Mouse (Mus musculus): ENCODE data around the gene Zfyve21. TPM values are rescaled to one million over a fixed set of nuclear protein-coding genes. Genes with fewer than 3 reads are reported as not detected.

Zfyve21 gene
- polyA plus RNA-seq, 1 experiment from 2014 or later: 113 TPM

DNA sequence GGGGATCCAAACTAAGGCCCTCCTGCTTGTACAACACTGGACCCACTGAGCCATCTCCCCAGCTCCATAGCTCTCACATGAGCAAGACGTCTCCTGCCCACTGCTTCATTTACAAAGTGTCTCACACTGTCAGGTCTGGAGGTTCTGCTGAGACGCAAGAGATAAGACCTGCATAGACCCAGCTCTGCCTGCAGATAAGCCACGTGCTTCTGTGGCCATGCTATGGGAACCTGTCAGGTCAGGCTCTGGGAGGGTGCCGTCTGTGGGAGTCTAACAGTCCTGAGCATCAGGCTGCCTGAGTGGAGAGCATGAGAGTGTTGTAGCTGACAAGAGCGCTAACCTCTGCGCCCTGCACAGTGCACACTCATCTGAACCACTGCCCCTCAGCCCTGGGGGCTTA is 27.0 kb upstream of the Zfyve21 start:
- no peaks in the 10 kb centered on the region for H3K4me1 ChIP-seq
- H3K36me3 ChIP-seq: peaks cover 93% of the 10 kb centered on the region
- H3K27ac ChIP-seq: no peak overlapping the region
- H3K9me3 ChIP-seq: no peaks in the 10 kb centered on the region
- no peak for ATAC-seq (ENCODE audit: borderline replicate concordance, extremely low read depth, low FRiP score, low TSS enrichment)
- no peak overlapping the region for H3K9ac ChIP-seq
- no peaks in the 10 kb centered on the region for H3K27me3 ChIP-seq
- no peak overlapping the region for H3K4me2 ChIP-seq
- H3K4me3 ChIP-seq: no peak overlapping the region
- 73% methylated on average over 6 of the region's 6 CpGs for WGBS

DNA sequence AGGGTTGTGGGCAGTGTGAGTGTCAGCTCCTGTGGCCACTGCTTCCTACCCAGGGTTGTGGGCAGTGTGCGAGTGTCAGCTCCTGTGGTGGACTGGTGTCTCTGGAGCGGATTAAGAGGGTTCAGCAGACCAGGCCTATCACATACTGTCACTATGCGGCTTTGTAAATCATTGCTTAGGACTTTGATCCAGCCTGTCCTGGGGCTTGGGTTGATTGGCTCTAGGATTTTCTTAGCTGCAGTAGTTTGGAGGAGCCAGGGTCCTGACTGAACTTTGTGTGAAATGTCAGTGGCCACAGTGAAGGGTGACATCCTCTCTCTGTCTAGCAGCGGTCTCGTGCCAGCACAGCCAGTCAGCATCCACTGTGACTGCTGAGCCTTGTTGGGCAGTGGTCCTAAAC is 23.9 kb upstream of the Zfyve21 start:
- no peaks in the 10 kb centered on the region for H3K9me3 ChIP-seq
- no peak for ATAC-seq (ENCODE audit: borderline replicate concordance, extremely low read depth, low FRiP score, low TSS enrichment)
- H3K27ac ChIP-seq: no peak overlapping the region
- WGBS: 93% methylated on average over 5 of the region's 5 CpGs
- no peak overlapping the region for H3K4me3 ChIP-seq
- H3K36me3 ChIP-seq: peaks cover 94% of the 10 kb centered on the region
- no peak overlapping the region for H3K9ac ChIP-seq
- no peaks in the 10 kb centered on the region for H3K4me1 ChIP-seq
- no peak overlapping the region for H3K4me2 ChIP-seq
- H3K27me3 ChIP-seq: no peaks in the 10 kb centered on the region

DNA sequence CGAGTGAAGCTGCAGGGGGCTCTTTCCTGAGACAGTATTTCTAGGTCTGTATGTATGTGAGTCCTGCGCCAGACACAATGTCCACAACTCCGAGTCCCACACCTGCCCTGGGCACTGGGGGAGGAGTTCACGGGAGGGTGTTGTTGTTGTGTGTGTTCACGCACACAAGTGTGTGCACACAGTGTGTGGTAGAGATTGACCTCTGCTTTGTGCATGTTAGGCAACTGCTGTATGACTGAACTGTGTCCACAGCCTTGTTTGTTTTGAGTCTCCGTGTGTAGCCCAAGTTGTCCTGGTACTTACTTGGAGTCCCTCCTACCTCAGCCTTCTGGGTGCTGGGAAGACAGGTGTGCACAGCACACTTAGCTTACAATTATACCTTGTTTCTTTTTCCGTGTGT is 23.3 kb upstream of the Zfyve21 start:
- no peak overlapping the region for H3K4me2 ChIP-seq
- no peak overlapping the region for H3K27ac ChIP-seq
- H3K4me3 ChIP-seq: no peak overlapping the region
- whole genome bisulfite sequencing: 79% methylated on average over 7 of the region's 7 CpGs
- H3K27me3 ChIP-seq: no peaks in the 10 kb centered on the region
- H3K9me3 ChIP-seq: no peaks in the 10 kb centered on the region
- no peak overlapping the region for H3K9ac ChIP-seq
- no peak for ATAC-seq (ENCODE audit: borderline replicate concordance, extremely low read depth, low FRiP score, low TSS enrichment)
- no peaks in the 10 kb centered on the region for H3K4me1 ChIP-seq
- peaks cover 94% of the 10 kb centered on the region for H3K36me3 ChIP-seq

DNA sequence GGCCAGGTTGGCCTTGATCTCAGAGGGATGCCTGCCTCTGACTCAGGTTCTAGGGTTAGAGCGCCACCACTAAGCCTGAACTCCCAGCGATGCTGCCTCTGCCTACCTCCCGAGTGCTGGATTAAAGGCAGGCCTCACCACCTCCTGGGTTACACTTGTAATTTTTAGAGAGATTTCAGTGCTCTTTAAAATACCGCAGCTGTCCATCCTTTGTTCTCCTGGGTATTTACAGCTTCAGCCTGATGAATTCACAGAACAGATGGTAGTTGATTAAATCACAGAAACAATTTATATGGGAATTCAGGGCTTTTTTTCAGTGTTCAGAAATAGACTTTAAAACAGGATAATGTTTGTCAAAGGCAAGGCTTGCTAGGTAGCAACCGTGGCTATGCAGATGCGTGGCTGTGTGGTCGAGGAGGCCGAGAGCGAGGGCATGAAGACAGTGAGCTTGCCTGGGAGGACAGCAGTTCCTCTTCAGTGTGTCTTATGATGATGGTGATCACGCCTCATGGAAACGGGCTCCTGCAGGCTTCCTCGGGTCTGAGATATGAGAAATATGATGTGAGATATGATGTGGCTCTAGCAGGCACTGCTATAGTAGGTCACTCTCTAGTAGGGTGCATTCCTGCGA is 22.4 kb upstream of the Zfyve21 start:
- Histone ChIP-seq H3K27me3 (no peaks in the 10 kb centered on the region), H3K4me3 (no peak overlapping the region), H3K27ac (no peak overlapping the region), H3K4me2 (no peak overlapping the region), H3K9ac (no peak overlapping the region), H3K4me1 (no peaks in the 10 kb centered on the region), H3K9me3 (no peaks in the 10 kb centered on the region), H3K36me3 (peaks cover 94% of the 10 kb centered on the region)
- no peak for ATAC-seq (ENCODE audit: borderline replicate concordance, extremely low read depth, low FRiP score, low TSS enrichment)
- WGBS: 93% methylated on average over 13 of the region's 13 CpGs

DNA sequence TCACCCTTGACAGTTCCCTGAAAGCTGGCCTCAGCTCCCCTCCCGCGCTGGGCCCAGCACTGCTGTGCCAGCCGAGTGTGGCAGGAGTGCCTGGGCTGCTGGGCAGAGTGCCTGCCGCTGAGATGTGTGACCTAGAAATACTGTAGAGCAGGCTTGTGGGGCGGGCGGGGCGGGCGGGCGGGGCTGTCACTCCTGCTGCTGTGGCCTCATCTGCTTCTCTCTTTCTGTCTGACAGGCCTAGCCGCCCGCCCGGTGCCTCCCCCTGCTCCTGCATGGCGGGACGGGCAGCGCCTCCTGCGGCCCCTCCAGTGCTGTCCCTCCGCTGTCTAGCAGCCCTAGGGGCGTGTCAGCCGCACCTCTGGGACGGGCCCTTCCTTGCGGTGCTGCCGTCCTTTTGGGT is 19.9 kb upstream of the Zfyve21 start:
- Histone ChIP-seq H3K36me3 (peaks cover 90% of the 10 kb centered on the region), H3K9me3 (no peaks in the 10 kb centered on the region), H3K4me2 (no peak overlapping the region), H3K27me3 (no peaks in the 10 kb centered on the region), H3K4me3 (no peak overlapping the region), H3K27ac (no peak overlapping the region), H3K9ac (no peak overlapping the region), H3K4me1 (no peaks in the 10 kb centered on the region)
- WGBS: 73% methylated on average over 22 of the region's 22 CpGs
- ATAC-seq (ENCODE audit: borderline replicate concordance, extremely low read depth, low FRiP score, low TSS enrichment): no peak

DNA sequence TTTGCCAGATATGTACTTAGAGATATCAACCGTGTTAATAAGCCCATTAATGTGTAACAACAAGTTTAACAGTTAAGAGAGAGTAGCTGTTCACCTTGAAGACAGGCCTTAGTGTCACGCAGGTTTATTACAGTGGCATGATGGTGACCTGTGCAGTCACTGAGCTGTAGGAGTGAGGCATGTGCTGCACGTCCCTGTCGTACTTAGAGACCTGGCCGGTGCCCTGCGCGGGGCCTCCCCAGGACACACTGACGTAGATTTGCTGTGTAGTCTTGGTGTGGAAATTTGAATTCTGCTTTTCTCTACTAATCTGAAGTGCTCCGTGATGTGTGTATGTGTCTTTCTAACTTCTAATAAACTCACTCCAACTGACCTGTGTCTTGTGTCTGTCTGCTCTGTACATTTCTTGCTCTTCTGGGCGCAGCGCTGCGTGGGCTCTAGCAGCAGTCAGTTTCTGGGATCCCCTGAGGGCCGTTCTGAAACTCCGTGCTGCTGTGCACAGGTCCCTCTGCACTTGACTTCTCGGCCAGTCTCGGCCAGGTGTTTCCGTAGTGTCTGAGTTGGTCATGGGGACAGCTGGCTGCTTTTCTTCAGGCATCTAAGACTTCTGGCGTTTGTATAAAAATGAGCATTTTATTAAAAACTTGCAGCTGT is 19.3 kb upstream of the Zfyve21 start:
- Histone ChIP-seq H3K4me2 (no peak overlapping the region), H3K9ac (no peak overlapping the region), H3K9me3 (no peaks in the 10 kb centered on the region), H3K4me1 (no peaks in the 10 kb centered on the region), H3K27ac (no peak overlapping the region), H3K36me3 (peaks cover 88% of the 10 kb centered on the region), H3K4me3 (no peak overlapping the region), H3K27me3 (no peaks in the 10 kb centered on the region)
- no peak for ATAC-seq (ENCODE audit: borderline replicate concordance, extremely low read depth, low FRiP score, low TSS enrichment)
- 93% methylated on average over 18 of the region's 18 CpGs for WGBS

DNA sequence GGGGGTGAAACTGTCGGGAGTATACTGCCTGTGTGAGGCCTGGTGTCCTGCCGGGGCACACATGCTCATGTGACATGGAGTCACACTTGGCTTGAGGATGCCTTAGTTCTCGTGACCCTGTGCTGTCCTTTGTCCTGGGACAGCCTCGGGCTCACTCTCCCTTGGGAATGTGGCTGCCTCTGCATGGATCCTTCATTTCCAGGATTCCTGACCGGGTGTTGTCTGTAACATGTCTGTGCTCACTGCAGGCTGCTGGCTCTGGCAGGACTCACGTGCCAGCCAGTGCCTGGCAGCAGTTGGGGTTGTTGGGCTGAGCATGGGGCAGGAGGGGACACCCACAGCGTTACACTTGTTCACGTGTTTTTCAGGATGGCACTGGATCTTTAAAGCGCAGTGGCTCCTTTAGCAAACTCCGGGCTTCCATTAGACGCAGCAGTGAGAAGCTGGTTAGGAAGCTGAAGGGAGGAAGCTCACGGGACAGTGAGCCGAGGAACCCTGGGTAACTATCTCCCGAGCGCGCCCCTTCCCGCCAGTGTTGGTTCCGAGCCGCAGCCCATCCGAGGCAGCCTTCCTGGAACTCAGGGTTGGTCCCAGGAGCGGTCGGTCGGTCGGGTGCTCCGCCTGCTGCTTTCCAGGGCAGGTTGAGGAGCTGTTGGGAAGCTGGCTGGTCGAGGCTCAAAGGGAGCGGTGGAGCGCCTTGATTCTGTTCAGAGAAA is 18.6 kb upstream of the Zfyve21 start:
- Histone ChIP-seq H3K9ac (no peak overlapping the region), H3K9me3 (no peaks in the 10 kb centered on the region), H3K27me3 (no peaks in the 10 kb centered on the region), H3K36me3 (peaks cover 86% of the 10 kb centered on the region), H3K27ac (no peak overlapping the region), H3K4me2 (no peak overlapping the region), H3K4me3 (no peak overlapping the region), H3K4me1 (no peaks in the 10 kb centered on the region)
- ATAC-seq (ENCODE audit: borderline replicate concordance, extremely low read depth, low FRiP score, low TSS enrichment): no peak
- WGBS: 86% methylated on average over 28 of the region's 28 CpGs

DNA sequence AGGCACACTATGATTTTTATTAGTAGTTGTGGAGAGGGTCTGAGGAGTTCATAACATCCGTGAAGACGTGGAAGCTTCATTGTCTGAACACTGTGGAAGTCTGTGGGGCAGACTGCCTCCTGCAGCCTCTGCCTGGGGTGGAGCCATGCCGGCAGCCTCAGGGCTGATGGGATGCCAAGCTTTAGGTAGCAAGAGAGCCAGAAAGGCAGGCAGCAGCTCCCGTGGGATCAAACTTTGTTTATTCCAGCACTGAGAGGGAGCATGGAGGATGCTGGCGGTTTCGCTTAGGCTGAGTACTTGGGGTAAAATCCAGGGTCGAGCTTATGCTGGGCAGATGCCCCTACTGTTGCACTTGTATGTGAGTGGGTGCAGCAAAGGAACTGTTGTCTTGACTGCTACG is 16.7 kb upstream of the Zfyve21 start:
- WGBS: 86% methylated on average over 8 of the region's 8 CpGs
- peaks cover 84% of the 10 kb centered on the region for H3K36me3 ChIP-seq

DNA sequence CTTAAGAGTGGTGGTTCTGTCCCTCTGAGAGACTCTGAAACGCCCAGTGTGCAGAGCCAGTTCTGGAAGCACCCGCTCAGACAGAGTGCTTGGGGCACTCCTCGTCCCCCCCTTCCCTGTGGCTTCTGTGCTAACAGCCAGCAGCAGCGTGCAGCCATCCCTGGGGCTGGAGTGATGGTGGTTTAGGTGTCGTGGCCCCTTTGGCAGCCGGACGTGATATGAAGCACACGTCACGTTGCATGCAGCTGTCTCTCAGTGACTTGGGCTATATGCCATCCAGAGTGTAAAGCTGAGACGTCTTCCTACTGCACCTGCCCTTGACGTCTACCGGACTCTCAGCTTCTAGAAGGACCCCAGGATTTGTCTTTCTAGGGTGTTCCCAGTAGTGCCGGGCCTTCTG is 15.5 kb upstream of the Zfyve21 start:
- 89% methylated on average over 13 of the region's 13 CpGs for WGBS
- no peaks in the 10 kb centered on the region for H3K27me3 ChIP-seq
- H3K9ac ChIP-seq: no peak overlapping the region
- H3K36me3 ChIP-seq: peaks cover 84% of the 10 kb centered on the region
- no peak for ATAC-seq (ENCODE audit: borderline replicate concordance, extremely low read depth, low FRiP score, low TSS enrichment)
- no peaks in the 10 kb centered on the region for H3K9me3 ChIP-seq
- H3K4me2 ChIP-seq: no peak overlapping the region
- no peak overlapping the region for H3K27ac ChIP-seq
- no peaks in the 10 kb centered on the region for H3K4me1 ChIP-seq
- no peak overlapping the region for H3K4me3 ChIP-seq

More for the DNA sequence above, 16.7 kb upstream of the Zfyve21 start:
- H3K9ac ChIP-seq: no peak overlapping the region
- no peaks in the 10 kb centered on the region for H3K27me3 ChIP-seq
- no peak overlapping the region for H3K4me3 ChIP-seq
- H3K27ac ChIP-seq: no peak overlapping the region
- no peaks in the 10 kb centered on the region for H3K4me1 ChIP-seq
- H3K4me2 ChIP-seq: no peak overlapping the region
- H3K9me3 ChIP-seq: no peaks in the 10 kb centered on the region
- ATAC-seq (ENCODE audit: borderline replicate concordance, extremely low read depth, low FRiP score, low TSS enrichment): no peak

DNA sequence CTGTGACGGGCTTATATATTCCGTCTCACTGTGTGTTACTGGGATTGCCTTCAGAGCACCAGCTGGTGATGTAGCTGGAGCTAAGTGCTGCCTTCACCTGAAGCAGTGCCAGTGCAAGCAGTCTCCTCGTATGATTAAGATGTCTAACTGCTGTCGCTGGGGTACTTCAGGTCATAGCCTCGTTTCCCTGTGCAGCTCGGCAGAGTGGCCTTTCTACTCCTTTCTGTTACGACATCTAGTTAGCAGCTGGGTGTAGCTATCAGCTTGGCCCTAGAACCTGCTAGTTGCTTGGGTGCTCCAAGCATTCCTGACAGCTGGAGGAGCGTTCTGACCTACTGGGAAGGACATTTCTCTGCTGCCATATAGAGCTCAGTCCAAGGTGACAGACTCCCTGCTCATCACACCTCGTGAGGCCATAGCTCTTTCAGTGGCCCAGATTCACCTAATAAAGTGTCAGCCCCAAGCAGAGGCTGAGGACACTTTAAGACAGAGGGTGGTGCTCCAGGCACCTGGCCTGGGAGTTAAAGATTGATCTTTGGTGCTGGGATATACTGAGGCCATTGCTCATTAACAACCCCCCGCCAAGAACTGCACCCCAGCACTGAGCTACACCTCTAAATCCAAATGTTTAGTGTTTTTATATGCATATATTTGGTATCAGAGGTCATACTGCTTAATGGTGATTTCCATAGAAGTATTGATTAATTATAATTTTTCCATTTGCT is 13.3 kb upstream of the Zfyve21 start:
- H3K4me3 ChIP-seq: no peak overlapping the region
- no peak for ATAC-seq (ENCODE audit: borderline replicate concordance, extremely low read depth, low FRiP score, low TSS enrichment)
- no peaks in the 10 kb centered on the region for H3K9me3 ChIP-seq
- peaks cover 82% of the 10 kb centered on the region for H3K36me3 ChIP-seq
- no peaks in the 10 kb centered on the region for H3K27me3 ChIP-seq
- WGBS: 75% methylated on average over 10 of the region's 10 CpGs
- no peaks in the 10 kb centered on the region for H3K4me1 ChIP-seq
- no peak overlapping the region for H3K9ac ChIP-seq
- no peak overlapping the region for H3K27ac ChIP-seq
- H3K4me2 ChIP-seq: no peak overlapping the region

DNA sequence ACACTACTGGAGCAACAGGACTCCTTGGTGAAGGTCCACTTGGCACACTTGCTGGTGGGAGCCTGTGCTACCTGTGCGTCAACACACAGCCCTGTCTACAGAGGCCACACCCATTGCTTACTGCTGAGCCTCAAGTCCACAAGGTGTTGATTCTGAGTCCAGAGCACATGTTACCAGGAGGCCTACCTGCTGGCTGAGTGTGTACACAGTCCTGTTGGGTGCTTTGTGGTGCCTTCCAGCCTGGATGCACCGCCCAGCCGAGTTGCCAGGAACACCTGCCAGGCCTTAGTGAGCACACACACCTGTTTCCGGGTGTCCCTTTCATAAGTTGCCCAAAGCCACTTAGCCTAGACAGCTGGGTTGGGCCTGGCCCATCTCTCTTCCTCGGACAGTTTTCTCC is 10.4 kb upstream of the Zfyve21 start:
- no peaks in the 10 kb centered on the region for H3K9me3 ChIP-seq
- H3K4me2 ChIP-seq: no peak overlapping the region
- no peaks in the 10 kb centered on the region for H3K27me3 ChIP-seq
- no peak overlapping the region for H3K27ac ChIP-seq
- no peak for ATAC-seq (ENCODE audit: borderline replicate concordance, extremely low read depth, low FRiP score, low TSS enrichment)
- no peak overlapping the region for H3K4me3 ChIP-seq
- WGBS: 74% methylated on average over 5 of the region's 5 CpGs
- no peaks in the 10 kb centered on the region for H3K4me1 ChIP-seq
- H3K36me3 ChIP-seq: peaks cover 81% of the 10 kb centered on the region
- no peak overlapping the region for H3K9ac ChIP-seq

DNA sequence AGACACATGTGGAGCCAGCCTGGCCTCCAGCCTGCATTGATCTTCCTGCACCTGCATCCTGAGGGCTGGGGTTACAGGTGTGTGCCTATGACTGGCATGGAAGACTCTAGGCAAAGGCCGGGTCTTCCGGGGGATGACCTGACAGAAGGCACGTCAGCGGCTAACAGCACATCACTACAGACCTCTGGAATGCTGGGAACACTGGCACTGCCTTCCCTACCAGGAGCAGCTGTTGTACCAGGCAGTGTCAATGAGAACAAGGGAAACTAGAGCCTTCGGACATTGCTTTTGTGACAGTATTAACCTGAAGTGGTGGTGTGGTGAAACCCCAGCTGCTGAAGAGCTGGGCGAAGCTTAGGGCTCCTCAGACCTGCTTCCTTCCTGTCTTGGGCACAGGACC is 5.2 kb upstream of the Zfyve21 start:
- H3K27ac ChIP-seq: no peak overlapping the region
- peaks cover 18% of the 10 kb centered on the region for H3K4me1 ChIP-seq
- H3K4me3 ChIP-seq: no peak overlapping the region
- peaks cover 42% of the 10 kb centered on the region for H3K36me3 ChIP-seq
- no peaks in the 10 kb centered on the region for H3K27me3 ChIP-seq
- WGBS: 85% methylated on average over 6 of the region's 6 CpGs
- no peak overlapping the region for H3K4me2 ChIP-seq
- ATAC-seq (ENCODE audit: borderline replicate concordance, extremely low read depth, low FRiP score, low TSS enrichment): no peak
- H3K9ac ChIP-seq: no peak overlapping the region
- no peaks in the 10 kb centered on the region for H3K9me3 ChIP-seq
